Mouse (Mus musculus) adrenal gland, postnatal 25 days (tissue): Measurements from ENCODE around the gene Ano5. TPM values are rescaled to one million over a fixed set of nuclear protein-coding genes. Genes with fewer than 3 reads are reported as not detected.

Experiments used
- DNase-seq: peaks from one replicate; pipeline ENCODE4 v3.0.0; 2021; ENCODE audit warnings: mixed read lengths
- total RNA-seq: library from RNA; stranded (reverse); gene quantifications from 2 replicates; pipeline ENCODE4 v1.2.3, GENCODE M21; 2021

The Ano5 gene
- total RNA-seq, 1 experiment from 2014 or later = 0.18 TPM

DNA sequence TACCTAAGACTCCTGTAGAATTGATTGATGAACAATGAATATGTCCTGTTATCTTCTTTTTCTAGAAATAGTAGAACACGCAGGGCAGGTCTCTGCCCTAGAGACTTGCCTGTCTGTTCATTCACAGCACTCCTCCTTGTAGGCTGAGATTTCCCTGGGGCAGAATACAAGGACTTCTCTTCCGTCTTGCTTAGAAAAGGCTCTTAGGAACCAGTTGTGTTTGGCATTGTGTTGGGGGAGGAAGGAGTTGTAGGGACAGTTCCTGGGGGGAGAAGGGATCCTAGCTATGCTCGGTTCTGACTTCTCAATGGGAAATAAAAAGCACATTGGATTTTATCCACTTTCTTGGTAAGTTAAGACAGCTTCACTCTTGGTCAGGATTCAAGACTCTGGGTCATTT, 118.4 kb downstream of the Ano5 start:
- no peak for DNase-seq

DNA sequence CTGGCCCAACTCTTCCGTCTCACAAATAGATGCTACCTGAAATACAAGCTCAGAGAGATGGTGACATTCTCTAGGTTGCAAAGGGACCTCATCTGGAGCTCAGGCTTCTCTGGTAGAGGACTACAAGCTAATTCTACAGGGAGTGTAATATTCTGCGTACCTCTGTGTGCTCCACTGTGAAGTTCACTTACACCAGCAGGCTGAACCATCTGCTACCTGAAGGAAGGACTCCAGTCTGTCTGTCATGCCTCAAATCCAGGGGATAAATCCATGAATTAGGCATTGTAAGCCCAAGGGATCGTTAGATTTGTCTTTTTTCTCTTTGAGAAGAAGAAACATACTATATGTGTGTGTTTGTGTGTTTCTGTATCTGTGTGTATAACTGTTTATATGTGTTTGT, 120.3 kb downstream of the Ano5 start:
- DNase-seq = no peak

GRCm38 (mm10) chr7:51632543-51633229, 121.9 kb downstream of the Ano5 start:
- no peak for DNase-seq

DNA sequence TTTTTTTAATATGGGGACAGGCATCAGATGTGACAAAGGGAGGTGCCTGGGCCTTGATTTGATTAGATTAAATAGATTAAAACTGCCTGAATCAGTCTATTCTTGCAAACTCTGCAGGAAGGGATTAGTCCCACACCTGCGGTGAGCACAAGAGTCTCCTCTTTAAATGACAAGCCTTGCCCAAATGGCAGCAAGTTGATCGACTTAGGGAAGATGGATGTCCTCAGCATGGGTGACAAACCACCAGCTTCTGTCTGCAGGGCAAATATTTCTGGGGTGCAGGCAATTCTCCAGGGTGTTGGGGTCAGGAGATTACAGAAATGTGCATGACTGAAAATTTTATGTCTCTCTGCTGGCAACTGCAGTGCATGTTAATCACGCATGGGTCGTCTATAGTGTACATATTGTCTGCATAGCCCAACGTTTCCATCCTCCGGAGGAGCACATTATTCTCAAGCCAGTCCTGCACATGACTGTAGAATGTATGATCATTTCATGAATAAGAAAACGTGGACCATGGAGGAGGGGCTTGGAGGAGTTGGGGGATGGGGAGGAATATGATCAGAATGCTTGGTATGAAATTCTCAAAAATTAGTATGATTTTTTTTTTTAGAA, 122.5 kb downstream of the Ano5 start:
- no peak for DNase-seq

Other genes starting within 250 kb of the Ano5 start
- gene Slc17a6, start 111.0 kb downstream of the Ano5 start, total RNA-seq = 0.67 and 1.3 TPM in 2 replicates